Mouse (Mus musculus) T-helper 1 cell (primary cell): ENCODE data around the gene 4933430I17Rik.

Experiments
- in situ Hi-C: fragments of 300-600 bp; cut with MboI, MseI; formaldehyde crosslinking; loops from one replicate; pipeline ENCODE4 v1.15.1; 2025; ENCODE audit warnings: high pct_unique_total_duplicates

Gene 4933430I17Rik

DNA sequence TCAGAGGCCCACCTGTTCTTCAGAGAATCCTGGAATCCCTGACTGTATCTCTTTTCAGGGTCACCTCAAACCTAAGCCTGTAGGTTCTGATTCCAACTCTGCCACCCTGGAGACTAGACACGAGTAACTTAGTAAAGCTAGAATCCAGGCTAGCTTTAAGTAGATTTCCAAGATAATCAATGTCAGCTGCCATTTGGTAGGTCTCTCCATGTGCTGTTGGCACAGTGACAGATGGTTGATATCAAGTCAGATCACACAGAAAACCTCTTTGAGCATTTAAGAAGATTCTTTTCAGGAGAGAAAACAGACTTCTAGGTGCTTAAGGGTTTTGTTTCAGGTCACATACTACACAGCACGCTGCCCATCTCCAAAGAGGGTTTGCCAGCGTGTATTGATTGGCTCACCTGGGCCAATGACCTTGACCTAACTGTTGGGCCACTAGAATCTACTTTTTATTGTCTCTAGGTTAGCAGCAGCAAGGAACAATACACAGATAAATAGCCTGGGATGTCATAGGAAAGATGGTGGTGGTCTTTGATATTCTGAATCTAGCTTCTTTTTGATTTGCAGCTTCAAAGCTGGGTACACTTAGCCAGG, 21.7 kb upstream of the 4933430I17Rik start, which contains the start of gene Hdhd3:
Hdhd3 (minus strand) TSS at position 94 of the 597 bp plus-strand sequence.
- in situ Hi-C loops: no loop called here

DNA sequence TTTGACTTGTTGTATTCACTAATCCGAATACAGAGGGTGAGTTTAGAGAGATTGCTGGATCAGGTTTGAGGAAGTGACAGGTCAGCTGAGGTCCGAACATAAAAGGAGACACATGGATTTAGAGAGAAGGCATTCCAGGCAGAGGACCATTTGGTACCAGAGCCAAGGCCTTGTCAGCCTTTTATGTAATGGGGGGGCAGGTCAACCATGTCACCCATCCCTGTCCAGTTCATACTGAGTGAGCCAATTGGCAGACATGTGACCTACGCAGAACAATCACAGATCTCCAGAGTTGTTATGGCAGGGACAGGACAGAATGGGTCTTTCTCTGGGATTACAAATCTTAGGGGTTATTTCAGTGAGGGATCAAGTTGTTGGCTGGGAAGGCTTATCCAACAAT, 19.2 kb upstream of the 4933430I17Rik start:
- in situ Hi-C loops: no loop called here

DNA sequence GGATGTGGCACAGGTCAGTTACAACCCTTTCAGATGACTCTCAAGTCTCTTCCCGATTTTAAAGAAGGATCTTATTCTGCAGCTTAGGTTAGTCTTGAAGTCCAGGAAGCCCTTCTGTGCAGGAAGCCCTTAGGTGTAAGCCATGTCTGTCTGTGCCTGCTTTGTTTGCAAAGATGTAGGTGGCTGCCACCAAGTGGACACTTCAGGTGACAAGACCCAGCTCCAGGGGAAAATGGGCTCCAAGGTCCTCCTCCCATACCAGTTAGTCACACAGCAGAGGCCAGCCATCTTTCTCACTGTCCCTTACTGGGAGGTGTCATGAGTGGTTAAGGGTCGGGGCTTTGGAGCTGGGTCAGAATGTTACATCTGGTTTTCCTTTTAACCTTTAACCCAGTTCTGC, 18.4 kb upstream of the 4933430I17Rik start:
- in situ Hi-C loops: no loop called here

DNA sequence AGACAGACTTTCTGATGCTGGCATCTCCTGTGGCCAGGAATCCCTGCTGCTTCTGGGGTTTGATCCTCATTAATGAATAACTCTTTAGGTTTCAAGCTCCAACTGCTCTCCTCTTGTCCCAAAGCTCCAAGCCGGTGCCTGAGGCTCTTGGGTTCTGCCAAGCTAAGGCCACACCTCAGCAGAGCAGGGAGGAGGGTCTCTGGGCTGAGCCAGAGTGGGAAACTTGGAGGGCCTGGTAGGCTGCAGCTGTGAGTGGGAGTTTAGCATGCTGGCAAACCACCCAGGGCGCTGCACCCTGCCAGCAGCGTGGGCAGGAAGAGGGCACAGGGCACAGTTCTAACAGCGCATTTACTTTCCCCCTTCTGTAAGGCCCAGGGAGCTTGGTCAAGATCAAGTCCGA, 16.3 kb upstream of the 4933430I17Rik start:
- in situ Hi-C loops: no loop called here

DNA sequence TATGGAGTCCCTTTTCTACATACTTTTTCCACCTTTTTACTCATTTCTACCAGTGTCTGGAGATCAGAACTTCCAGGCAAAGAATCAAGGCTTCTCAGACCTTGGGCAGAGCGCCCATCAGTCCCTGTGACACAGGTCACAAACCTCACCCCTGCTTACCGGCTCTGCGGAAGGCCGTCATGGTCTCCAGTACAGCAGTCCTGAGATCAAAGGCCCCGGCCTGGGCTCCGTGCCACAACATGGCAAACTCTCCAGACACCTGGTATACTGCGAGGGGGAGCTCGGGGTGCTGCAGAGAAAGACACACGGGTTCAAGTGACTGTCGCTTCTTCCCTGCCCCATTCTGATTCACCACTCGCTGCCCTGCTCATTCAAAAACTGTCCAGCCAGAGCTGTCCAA, 15.2 kb upstream of the 4933430I17Rik start:
- in situ Hi-C loops: no loop called here

DNA sequence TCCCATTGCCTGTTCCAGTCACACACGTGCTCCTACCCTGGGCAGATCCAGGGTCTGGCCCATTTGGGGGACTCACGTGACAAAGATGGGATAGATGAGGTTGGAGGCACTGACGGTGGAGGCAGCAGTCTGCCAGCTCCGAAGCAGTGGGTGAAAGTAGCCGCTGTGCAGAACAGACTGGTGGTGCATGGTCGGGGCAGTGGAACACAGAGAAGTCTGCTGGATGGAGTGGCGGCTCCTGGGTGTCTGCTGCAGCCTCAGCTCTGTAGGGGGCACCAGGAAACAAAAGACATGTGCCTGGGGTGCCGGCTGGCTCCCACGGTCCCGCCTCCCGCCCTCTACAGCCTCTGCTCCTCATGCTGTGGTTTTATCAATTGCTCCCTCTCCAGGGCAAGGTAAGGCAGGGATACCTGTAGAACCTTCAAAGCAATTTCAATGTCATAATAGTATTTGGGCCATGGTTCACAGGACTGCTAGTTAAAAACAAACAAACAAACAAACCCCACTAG, 11.1 kb upstream of the 4933430I17Rik start:
- in situ Hi-C loops: no loop called here

DNA sequence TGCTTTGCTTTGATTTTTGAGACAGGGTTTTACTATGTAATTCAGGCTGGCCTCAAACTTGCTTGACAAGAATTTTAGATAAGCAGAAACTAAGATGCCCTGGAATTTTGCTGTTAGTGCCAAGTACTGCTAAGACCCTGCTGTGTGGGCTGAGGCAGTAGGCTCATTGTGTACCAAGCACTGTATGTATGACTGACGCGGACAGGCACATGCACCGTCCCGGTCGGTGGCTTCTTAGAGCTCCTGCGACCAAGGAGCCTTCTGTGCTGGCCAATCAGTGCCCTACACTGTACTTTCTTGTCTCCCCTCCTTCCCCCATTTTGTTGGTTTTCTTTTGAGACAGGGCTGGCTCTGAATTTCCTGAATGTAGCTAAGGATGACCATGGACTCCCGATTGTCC, 10.2 kb upstream of the 4933430I17Rik start:
- in situ Hi-C loops: no loop called here

DNA sequence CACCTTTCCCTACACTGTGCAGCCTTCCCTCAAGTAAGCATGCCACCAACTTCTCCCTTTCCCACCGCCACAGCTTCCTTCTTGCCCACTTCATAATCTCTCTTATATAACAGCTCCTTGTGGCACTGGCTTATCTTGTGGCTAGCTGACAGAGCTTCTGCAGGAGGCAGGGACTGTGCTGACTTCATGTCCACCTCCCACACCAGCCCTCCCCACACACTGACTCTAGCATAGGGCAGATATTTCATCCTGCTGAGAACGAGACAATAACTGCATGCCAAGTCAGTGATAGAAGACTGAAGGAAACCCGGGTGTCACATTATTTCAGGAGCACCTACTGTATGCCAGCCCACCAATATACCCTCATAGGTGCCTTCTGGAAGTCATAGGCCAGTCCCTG, 9.7 kb upstream of the 4933430I17Rik start:
- in situ Hi-C loops: no loop called here

DNA sequence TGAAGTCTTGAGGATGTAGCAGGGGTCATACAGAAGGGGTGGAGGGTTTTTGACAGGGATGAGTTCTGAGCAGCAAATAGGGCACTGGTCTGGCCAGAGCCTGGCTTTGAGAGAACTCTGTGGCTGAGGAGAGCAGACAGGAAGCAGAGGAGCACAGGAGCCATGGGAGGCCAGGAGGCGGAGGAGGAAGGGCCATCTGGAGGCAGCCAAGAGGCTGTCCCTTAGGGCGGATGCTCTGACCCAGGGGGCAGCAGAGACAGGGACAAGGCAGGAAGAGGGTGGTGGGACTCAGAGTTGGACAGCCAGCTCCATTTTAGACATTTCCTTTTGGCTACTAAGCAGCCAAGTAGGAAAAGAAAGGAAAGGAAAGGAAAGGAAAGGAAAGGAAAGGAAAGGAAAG, 9.1 kb upstream of the 4933430I17Rik start:
- in situ Hi-C loops: no loop called here

DNA sequence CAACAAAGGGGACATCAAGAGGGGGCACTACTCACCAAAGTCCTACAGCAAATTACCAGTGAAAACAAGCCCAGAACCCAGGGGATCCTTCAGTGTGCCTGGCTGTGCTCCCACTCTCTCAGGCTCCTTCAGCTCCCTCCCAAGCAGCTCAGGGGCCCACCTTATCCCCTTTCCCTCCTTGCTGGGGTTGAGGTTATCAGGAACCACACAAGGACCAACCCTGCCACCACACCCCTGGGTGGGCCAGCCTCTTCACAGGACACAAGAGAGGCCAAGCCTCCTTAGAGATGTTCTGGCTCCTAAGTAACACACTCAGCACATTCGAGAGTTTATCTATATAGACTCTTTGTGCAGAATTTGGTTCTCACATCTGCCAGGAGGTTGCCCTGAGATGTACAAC, 8.6 kb upstream of the 4933430I17Rik start:
- in situ Hi-C loops: no loop called here

DNA sequence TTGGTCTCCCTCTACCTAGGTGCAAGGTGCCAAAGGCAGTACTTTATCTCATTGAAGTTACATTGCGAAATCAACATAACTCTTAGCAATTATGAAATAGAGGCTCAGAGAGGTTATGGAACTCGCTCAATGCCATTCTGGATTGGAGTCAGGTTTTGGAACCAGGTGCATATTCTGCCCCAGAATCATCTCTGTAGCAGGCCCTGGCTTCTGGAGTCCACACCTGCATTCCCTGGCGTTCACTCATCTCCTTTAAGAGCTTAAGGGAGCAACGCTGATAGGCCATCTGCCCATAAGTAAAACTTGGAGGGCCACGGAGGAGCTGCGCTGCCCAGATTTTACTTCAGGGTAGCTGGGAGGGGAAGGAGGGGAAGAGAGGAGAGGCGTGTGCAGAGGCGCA, 8.1 kb upstream of the 4933430I17Rik start:
- in situ Hi-C loops: no loop called here

DNA sequence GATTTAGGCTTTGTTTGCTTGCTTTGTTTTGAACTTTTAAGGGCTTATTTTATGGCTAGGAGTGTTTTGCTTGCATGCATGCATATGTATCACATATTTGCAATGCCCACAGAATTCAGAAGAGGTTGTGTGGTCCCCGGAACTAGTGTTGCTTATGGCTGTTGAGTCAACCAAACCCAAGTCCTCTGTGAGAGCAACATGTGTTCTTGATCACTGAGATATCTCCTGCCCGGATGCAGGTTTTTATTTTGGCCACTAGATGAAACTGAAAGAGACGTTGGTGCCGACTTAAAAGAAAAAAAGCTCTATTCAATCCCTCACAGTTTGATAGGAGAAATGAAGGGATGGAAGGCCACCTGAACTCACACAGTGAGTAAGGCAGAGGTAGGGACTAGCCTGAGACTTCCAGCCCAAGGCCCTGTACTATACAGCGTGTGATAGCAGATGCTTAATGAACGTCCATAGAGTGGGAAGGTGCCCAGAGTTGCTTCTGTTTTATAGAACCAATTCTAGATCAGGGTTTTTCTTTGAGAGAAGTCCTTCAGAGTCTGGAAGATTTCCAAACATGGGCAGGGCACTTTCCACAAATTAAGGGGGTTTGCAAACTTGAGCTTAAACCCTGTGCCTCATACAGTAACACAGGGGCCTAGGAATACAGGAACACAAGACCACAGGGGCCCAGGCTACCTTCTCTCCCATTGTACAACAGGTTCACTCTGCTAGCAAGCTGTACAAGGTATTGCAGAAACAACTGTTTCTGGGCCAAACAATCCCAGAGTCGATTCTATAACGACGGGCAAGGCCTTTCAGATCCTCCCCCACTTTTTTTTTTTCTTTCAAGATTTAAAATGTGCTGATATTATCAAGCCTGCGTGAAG, 7.4 kb upstream of the 4933430I17Rik start:
- in situ Hi-C loops: no loop called here

DNA sequence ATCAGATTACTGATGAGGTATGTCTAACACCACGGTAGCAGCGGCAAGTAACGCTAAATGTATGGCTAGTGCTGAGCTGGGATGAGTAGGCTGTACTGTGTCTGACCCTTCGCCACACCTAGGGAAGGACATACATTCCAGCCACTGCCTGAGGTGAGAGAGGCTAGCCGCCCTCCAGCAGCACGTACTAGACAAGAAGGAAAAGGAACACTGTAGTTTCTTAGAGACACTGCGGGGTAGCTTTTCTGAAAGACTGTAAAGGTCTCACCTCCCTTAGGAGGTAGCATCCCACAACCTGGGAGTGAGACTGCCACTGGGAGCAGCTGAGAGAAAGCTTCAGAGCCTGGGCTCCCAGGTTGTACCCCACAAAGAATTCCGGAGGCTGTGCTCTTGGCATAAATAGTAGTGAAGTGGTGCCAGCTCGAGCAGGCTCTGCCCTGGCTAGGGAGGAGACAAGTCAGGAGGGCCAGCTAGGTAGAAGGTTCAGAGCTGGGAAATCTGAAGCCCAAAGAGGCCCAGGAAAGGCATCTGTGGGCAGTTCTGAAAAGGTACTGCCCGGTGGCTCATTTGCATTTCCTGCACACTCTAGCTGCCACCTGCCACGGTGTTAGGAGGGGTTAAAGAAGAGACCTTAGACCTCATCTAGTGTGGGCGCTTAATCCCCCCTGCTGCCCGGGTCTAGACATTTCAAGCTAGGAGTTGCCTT, 6.6 kb upstream of the 4933430I17Rik start:
- in situ Hi-C loops: no loop called here

DNA sequence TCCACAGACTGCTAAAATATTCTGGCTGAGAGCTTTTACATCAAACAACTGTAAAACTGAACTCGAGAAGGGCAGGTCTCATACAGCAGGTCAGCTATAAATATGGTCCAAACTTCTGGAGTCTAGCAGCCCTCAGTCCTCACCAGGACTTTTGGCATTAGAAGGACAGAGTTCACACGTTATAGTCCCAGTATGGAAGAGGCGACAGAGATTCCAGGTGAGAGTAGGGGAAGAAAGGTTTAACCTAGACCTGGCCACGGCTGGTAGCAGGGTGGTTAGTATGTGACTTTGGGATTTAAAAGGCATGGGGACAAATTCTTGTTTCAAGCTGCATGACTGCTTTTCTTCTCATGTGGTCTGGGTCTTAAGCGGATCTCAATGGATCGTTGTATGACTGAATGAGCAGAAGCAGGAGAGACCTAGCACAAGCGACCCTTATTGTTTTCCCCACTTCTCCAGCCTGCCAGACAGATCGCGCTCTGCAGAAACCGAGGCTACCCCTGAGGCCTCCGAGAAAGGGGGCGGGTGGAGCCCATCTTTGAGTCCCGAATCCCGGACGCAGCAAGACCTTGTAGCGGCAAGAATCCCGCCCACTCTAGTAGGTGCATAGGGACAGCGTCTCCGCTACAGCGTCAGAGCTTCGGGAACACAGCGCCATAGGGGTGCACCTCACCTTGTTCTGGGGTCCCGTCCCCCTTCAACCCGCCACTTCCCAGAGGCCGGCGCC, 5.9 kb upstream of the 4933430I17Rik start:
- in situ Hi-C loops: no loop called here

DNA sequence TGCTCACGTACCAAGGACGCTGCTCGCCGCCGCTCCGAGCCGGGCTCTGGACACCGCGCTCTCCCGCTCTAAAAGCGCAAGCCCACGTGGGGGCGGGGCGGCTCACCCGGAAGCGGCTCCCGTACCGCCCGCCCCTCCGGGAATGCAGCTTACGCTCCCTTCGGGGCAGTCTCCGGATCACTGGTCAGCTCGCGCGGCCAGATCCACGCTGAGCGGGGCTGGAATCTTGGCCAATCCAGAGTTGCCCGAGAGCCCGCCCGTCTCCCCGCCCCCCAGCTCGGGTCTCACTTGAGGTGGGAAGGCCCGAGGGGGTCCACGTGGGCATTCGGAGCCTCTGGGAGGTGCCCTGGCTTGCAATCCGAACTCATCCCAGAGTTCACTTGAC, 5.3 kb upstream of the 4933430I17Rik start, which contains the start of gene Alad:
Alad (minus strand) TSS at position 70 of the 385 bp plus-strand sequence.
- in situ Hi-C loops: loop anchor here (10.0 kb wide), 1 partner anchor 885 kb away; the partner anchor contains the start of gene Akna

DNA sequence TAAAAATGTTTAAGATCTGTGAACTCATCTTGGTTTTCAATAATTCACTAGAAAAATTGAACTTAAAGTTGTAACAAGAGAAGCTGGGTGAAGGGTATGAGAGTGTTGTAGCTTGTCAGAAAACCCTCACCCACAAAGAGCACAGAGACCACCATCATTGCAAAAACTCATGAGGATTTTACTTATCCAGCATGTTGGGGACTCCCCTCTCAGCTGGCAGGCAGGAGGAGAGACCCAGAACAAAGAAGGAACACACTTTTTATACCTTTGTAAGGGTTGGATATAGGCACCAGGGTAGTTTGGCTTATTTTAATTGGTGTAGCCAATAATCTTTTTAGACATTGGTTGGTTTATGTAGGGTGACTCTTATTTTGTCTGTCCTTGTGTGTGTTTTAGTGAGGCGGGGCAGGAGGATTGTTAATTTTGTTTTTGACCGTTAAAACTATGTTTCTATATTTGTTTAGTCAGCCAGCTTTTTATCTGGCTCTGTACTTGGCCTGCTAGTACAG, 4.2 kb upstream of the 4933430I17Rik start:
- in situ Hi-C loops: loop anchor here (10.0 kb wide), 1 partner anchor 884 kb away; the partner anchor contains the start of gene Akna

DNA sequence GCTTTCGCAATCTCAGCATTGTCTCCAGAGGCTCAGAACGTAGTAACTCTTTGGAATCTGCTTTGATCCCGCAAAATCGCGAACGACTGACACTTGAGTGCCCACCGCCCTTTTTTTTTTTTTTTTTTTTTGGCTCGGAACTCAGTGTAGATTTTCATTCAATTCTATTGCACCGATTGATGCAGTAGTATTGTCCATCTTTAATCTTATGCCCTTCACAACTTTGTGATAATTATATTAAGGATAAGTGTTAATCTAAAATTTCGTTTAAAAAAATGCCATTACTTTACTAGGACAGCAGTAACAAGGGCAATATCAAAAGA, 281 bp downstream of the 4933430I17Rik start:
- in situ Hi-C loops: loop anchor here (10.0 kb wide), 1 partner anchor 879 kb away; the partner anchor contains the start of gene Akna

DNA sequence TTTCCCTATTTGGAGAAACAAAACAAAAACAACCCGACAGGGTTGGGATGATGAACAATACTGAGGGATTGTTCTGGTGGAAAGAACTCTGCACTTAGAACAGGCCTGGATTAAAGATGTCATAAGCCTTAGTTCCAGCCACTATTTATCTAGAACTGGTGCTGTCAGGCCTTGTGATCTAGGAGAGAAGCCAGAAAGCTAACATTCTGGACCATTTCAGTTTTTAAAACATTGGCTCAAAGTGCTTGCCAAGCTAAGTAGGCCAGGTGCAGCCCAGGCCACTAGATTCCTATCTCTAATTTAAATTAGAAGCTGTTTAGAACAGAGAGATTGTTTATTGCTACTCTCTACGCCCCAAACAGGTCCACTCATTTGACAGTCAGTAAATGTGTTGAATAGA, 1.1 kb downstream of the 4933430I17Rik start:
- in situ Hi-C loops: loop anchor here (10.0 kb wide), 1 partner anchor 879 kb away; the partner anchor contains the start of gene Akna

DNA sequence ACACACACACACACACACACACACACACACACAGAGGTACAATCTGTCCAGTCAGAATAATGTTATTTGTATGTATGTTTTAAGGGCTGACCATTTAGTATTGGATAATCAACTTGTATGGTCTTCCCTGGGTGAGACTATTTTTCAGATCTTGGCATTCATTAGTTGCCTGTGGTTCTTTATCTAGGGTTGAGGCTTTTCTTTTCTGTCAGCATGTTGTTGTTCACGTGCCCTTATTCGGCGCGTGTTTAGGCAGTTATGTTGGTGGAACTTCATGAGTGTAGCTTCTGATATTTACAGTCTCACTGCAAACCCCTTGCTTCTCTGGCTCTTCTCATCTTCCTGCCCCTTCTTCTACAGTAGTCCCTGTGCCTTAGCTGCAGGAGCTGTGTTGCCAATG, 2.5 kb downstream of the 4933430I17Rik start:
- in situ Hi-C loops: loop anchor here (10.0 kb wide), 1 partner anchor 877 kb away; the partner anchor contains the start of gene Akna

DNA sequence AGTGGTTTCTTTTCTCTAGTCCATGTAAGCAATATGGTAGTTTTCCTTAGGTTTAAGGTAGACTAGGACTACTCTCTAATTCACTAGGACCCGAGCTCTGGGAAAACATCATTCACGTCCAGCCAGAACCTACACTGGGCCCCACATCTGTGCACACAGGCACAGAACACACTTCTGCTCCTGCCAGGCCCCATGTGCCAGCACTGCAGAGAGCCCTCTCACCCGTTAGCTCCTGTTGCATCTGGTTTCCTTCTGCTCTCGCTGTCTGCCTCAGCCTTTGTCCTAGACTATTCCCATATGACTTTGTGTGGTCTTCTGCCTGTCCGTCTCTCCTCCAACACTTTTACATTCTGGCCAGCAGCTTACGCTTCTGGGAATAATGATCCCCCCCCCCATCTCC, 8.6 kb downstream of the 4933430I17Rik start:
- in situ Hi-C loops: no loop called here

DNA sequence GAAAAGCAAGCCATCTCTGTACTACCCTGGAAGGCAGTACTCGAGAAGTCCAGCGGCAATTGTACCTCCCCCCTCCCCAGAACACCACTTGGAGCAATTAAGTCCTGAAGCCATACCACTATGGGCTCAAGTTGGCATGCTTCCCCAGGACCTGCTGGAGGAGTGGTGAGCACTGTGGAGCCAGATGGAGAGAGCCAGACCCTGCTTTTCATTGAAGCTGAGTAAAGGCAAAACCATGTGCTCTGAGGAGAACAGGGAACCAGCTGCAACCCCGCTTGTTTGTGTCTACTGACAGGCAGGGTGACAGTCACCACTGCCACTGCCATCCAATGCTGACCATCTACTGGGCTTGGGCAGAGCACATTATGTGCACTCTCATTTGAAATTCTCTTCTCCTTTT, 16.6 kb downstream of the 4933430I17Rik start:
- in situ Hi-C loops: loop anchor here (10.0 kb wide), 1 partner anchor 213 kb away; no protein-coding TSS in a partner anchor
